Mouse (Mus musculus) neural tube, embryonic 15.5 days (tissue): ENCODE measurements at regions not wholly inside any gene's neighbourhood (a gene's known extent, or its start where the extent isn't known, plus 50 kb on each side); places are given as distances from the start of the nearest gene placed in this dataset.

Source experiments
- ATAC-seq: fragments of 200-750 bp; cut with Nextera tagmentation; 2 replicates; pipeline ENCODE4 v1.8.0; 2017; ENCODE audit warnings: mild to moderate bottlenecking, moderate TSS enrichment, moderate library complexity; ENCODE audit not compliant: low FRiP score
- H3K27ac ChIP-seq: fragments of 300-500 bp; sonication (generic); replicated peaks from 2 replicates; pipeline ENCODE4 v1.5.1; 2015; ENCODE audit warnings: mild to moderate bottlenecking, inconsistent platforms
- H3K27me3 ChIP-seq: fragments of 300-500 bp; sonication (generic); replicated peaks from 2 replicates; pipeline ENCODE4 v1.6.1; 2015; ENCODE audit warnings: inconsistent platforms
- H3K36me3 ChIP-seq: fragments of 300-500 bp; sonication (generic); 2 replicates; pipeline ENCODE4 v1.6.1; 2015; ENCODE audit warnings: inconsistent platforms
- H3K4me1 ChIP-seq: fragments of 300-500 bp; sonication (generic); 2 replicates; pipeline ENCODE4 v1.6.1; 2015; ENCODE audit warnings: inconsistent platforms
- H3K4me2 ChIP-seq: fragments of 300-500 bp; sonication (generic); 2 replicates; pipeline ENCODE4 v1.6.1; 2015; ENCODE audit warnings: inconsistent platforms, mild to moderate bottlenecking, moderate library complexity
- H3K4me3 ChIP-seq: fragments of 300-500 bp; sonication (generic); replicated peaks from 2 replicates; pipeline ENCODE4 v1.5.1; 2015; ENCODE audit warnings: mild to moderate bottlenecking, inconsistent platforms
- H3K9ac ChIP-seq: fragments of 300-500 bp; sonication (generic); replicated peaks from 2 replicates; pipeline ENCODE4 v1.6.1; 2015; ENCODE audit warnings: mild to moderate bottlenecking, inconsistent platforms
- H3K9me3 ChIP-seq: fragments of 300-500 bp; sonication (generic); replicated peaks from 2 replicates; pipeline ENCODE4 v1.6.1; 2016; ENCODE audit warnings: inconsistent platforms
- WGBS: fragments of 180-500 bp; shearing (Covaris S2); methylation state at CpG from one replicate; pipeline ENCODE4 v1.1.7; 2015; ENCODE audit warnings: mixed read lengths; 5-methylcytosine and 5-hydroxymethylcytosine counted together

GRCm38 (mm10) chr9:93170071-93170470 is 628.0 kb downstream of the Plod2 start:
- no peaks in the 10 kb centered on the region for H3K4me1 ChIP-seq

DNA sequence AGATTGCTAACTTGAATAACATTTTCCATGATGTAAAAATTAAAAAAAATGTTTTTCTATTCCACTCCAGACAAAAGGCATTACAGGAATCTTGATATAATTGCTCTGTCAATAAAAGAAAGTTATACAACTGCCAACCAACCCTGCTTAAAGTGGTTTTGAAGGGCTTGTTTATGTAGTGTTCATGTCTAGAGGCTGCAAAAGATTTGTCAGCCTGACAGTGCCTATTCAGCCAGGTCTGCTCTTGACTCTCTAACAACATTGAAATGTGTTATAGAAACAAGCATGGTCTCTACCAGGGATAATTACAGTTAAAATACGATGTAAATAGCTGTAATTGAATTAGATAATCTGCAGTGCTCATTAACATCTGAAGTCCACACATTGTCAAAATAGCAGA is 644.6 kb downstream of the Plod2 start:
- H3K27me3 ChIP-seq = no peaks in the 10 kb centered on the region
- no peak overlapping the region for H3K9ac ChIP-seq
- H3K4me3 ChIP-seq = no peak overlapping the region
- no peaks in the 10 kb centered on the region for H3K4me1 ChIP-seq
- no peak overlapping the region for H3K27ac ChIP-seq
- H3K4me2 ChIP-seq = no peak overlapping the region
- H3K9me3 ChIP-seq = no peaks in the 10 kb centered on the region
- ATAC-seq = no peak
- WGBS = 51% methylated on average over 1 of the region's 1 CpGs
- no peaks in the 10 kb centered on the region for H3K36me3 ChIP-seq

More at GRCm38 (mm10) chr9:93170071-93170470, 628.0 kb downstream of the Plod2 start:
- Histone ChIP-seq H3K9me3 (no peaks in the 10 kb centered on the region), H3K9ac (no peak overlapping the region), H3K36me3 (no peaks in the 10 kb centered on the region), H3K27ac (no peak overlapping the region), H3K4me3 (no peak overlapping the region), H3K4me2 (no peak overlapping the region), H3K27me3 (no peaks in the 10 kb centered on the region)
- ATAC-seq = no peak

GRCm38 (mm10) chr9:93232562-93232961 is 690.5 kb downstream of the Plod2 start:
- no peak for ATAC-seq
- no peaks in the 10 kb centered on the region for H3K27me3 ChIP-seq
- no peaks in the 10 kb centered on the region for H3K9me3 ChIP-seq

GRCm38 (mm10) chr9:93252146-93252545 is 710.1 kb downstream of the Plod2 start:
- Histone ChIP-seq H3K4me2 (no peak overlapping the region), H3K4me1 (no peaks in the 10 kb centered on the region), H3K27ac (no peak overlapping the region), H3K9ac (no peak overlapping the region), H3K27me3 (no peaks in the 10 kb centered on the region), H3K4me3 (no peak overlapping the region), H3K9me3 (no peaks in the 10 kb centered on the region), H3K36me3 (no peaks in the 10 kb centered on the region)
- WGBS = 87% methylated on average over 3 of the region's 3 CpGs
- no peak for ATAC-seq

More at GRCm38 (mm10) chr9:93232562-93232961, 690.5 kb downstream of the Plod2 start:
- H3K27ac ChIP-seq = no peak overlapping the region
- H3K4me3 ChIP-seq = no peak overlapping the region
- H3K4me1 ChIP-seq = no peaks in the 10 kb centered on the region
- no peak overlapping the region for H3K4me2 ChIP-seq
- H3K9ac ChIP-seq = no peak overlapping the region
- no peaks in the 10 kb centered on the region for H3K36me3 ChIP-seq

DNA sequence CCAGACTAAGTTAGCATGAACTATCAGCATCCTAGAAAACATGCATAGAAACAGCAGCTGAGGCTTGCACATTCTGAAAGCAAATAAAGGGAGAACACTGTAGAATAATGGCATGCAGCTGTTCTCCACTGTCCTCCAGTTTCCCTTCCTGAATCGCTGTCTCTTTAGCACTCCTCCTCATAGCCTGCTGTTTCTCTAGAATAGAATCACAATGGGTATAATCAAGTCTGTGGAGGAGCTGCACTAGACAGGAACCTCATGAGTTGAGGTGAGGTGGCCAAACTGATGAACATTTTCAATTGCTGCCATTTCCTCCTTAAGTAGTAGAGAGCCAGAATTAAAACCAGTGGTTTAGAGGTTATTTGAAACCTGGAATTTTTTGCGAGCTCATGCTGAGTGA is 755.3 kb downstream of the Plod2 start:
- H3K4me3 ChIP-seq = no peak overlapping the region
- H3K36me3 ChIP-seq = no peaks in the 10 kb centered on the region
- H3K4me1 ChIP-seq = no peaks in the 10 kb centered on the region
- H3K9me3 ChIP-seq = no peaks in the 10 kb centered on the region
- no peaks in the 10 kb centered on the region for H3K27me3 ChIP-seq
- no peak for ATAC-seq
- WGBS = 62% methylated on average over 2 of the region's 2 CpGs
- no peak overlapping the region for H3K9ac ChIP-seq
- H3K27ac ChIP-seq = no peak overlapping the region
- no peak overlapping the region for H3K4me2 ChIP-seq

- H3K4me2 ChIP-seq = no peak overlapping the region
- H3K4me1 ChIP-seq = no peaks in the 10 kb centered on the region
- no peaks in the 10 kb centered on the region for H3K27me3 ChIP-seq
- no peaks in the 10 kb centered on the region for H3K36me3 ChIP-seq
- no peak overlapping the region for H3K9ac ChIP-seq
- H3K9me3 ChIP-seq = no peaks in the 10 kb centered on the region
- H3K27ac ChIP-seq = no peak overlapping the region
- WGBS = 47% methylated on average over 2 of the region's 2 CpGs
- no peak for ATAC-seq
- H3K4me3 ChIP-seq = no peak overlapping the region
Observed at GRCm38 (mm10) chr9:93306753-93307152, 764.7 kb downstream of the Plod2 start.

DNA sequence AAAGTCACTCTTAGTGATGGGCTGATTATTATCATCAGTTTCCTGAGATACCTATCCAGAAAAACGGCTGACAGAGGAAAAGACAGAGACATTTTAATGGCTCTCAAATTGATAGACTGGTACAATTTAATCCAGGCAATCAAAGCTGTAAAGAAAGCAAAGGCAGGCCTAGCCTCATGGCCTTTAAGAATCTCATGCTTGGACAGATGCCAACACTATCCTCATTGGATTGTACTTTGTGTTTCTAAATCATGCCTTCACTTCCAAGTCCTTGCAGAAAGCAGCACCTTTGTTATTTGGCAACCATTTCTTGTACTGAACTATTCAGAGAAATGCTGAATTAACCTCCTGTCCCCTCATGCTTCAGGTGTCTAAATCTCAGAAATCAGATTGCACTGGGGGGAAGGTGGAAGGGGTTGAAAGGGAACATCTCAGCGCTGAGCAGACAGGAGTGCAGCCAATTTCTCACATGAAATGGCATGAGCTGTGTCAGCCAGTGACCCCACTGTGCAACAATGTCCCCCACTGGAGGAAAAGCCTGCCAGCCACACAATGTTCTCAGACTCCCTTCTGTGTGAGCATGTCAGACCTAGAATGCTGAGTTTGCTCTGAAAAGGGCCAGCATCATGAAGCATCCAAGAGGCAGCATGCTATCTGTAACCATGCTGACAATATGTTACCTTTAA is 787.1 kb downstream of the Plod2 start:
- Histone ChIP-seq H3K36me3 (no peaks in the 10 kb centered on the region), H3K4me3 (no peak overlapping the region), H3K9me3 (no peaks in the 10 kb centered on the region), H3K4me1 (0 out of 2 replicates have a peak, but pooled peaks cover 3% of the 10 kb centered on the region), H3K9ac (no peak overlapping the region), H3K4me2 (no peak overlapping the region), H3K27ac (no peak overlapping the region), H3K27me3 (no peaks in the 10 kb centered on the region)
- ATAC-seq = peak; percentile 68
- WGBS = 27% methylated on average over 2 of the region's 2 CpGs
